Mouse (Mus musculus): Measurements from ENCODE around the gene Hexb. TPM values are rescaled to one million over a fixed set of nuclear protein-coding genes. Genes with fewer than 3 reads are reported as not detected.
"Not testable (repeated sequence)": the region's sequence is repeated elsewhere in the genome, so short reads cannot be mapped to it uniquely, and the experiment has no call there.

The Hexb gene
- polyA plus RNA-seq, 2 experiments from 2014 or later, result 65.3 to 71.7 TPM

DNA sequence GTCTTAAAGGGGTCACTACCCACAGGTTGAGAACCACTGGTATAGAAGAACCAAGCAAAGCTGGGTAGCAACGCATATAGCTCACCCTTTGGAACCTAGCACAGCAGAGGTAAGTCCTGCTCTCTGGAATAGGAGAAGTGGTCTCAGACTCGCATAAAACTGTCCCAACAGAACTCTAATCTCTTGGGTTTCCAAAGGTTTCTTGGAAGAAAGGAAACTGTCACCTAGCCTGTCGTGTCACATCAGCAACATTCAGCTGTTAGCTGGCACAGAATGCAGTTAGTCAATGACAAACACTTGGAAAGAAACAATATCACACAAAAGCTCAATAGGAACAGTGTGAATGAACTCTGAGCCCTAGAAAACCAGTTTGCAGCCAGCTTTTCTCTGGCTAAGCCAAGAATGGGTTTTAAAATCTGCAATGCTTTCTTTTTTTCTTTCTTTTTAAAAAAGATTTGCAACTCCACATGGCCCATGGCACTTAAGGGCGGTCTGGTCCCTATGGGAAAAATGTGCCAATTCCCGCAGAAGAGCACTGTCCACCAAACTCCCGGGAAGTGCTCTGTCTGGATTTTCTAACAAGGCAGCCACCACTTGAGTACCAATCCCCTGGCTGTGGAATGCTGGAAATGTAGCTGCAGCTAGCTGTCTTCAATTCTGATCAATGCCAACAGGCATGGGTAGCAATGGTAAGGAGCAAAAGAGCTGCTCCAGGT, 17.9 kb downstream of the Hexb start:
- ATAC-seq, result no peak

DNA sequence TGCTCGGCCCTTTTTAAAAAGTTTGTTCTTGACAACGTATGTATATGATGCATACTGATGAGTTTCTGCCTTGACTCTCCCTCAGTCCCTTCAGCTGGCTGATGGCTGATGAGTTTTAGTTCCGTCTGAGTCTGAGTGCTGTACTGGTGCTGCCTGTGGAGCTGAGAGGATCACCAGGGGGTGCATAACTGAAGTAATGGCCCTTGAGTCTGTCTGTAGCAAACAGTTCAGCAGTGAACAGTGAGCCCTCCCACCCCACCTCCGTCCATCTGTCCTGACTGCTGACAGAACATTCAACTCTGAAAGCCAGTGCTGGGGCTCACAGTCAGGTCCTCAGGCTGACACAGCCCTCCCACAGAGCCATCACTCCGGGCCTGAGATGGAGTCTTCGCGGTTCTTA, 19.2 kb downstream of the Hexb start:
- no peak for ATAC-seq

DNA sequence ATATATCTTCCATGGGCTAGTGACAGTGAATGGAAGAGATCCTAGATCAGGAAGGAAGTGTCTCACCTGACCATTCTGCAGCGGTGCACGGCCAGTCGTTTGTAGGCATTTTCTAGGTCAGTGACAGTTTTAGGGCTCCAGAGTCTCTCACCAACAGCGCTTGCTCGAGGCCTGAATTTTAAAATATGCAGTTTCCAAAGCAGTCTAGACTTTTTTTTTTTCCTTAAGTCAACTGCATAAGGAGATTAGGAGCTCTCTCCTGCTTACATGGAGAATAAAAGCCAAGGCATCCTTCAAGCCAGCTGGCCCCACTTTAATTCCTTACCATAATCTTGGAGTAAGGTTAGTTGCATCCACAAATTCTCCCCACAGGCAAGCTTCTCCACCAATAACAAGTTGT, 21.4 kb downstream of the Hexb start:
- no peak for ATAC-seq

DNA sequence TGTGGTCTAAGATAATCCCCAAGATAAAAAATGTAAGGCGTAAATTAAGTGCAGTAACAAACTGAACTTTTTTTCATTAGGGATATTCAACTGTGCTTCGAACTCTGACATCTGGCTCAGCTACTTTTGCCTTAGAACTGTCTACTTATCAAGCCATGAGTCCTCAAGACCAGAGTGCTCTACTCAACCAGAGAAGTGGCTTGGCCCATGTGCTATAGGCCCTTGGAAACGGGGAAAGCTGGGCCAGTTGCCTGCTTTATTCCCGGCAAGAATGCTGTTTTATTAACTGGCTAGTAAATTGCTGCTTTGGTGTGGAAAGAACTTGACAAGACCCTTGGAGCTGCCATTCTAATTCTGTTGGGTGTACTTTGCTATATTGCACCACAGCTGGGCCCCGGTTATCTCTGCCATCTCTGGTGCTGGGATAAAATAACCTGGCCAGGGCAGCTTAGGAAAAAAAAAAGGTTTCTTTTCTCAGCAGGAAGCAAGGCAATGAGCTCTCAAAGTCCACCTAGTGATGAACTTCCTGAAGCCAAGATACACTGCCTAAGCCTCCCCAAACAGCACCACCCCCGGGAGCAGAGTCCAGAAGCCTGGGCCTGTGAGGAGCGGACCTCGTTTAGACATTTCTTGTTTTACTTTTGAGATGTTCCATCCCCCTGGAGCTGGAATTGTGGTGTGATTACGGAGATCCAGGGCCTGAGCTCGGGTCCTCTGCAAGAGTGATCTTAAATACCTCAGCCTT, 22.5 kb downstream of the Hexb start:
- ATAC-seq, result no peak

DNA sequence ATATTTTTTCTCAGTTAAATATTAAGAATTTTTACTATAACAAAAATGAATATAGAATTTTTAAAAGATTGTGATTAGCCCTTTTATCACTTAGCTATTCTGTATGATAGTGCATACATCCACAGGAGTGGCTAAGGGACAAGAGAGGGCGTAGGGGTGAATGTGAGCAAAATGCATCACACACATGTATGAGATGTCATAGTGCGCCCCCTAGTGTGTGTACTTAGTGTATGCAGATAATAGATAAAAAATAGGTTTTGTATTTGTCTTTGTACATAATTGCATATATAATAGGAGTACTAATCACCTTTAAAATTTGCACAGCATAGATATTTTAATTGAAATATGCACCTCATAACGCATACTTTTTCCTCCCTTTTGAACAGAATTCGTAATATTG, 52.3 kb downstream of the Hexb start:
- ATAC-seq, result peak; percentile 92

DNA sequence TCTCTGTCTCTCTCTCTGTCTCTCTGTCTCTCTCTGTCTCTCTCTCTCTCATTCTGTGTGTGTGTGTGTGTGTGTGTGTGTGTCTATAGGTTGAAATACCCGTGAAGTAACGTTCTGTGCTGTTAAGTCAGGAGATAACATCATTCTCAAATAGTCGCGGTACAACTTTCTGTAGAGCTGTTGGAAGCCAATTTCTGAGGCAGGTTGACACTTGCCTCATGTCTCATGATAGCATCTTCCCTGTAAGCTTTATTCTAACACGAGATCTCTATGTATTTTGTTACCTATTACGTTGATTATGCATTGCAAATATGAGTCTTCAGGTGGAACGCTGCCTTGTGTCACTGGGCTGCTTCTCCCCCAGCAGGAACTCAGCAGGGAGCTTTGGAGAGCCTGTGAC, 55.8 kb downstream of the Hexb start:
- no peak for ATAC-seq

DNA sequence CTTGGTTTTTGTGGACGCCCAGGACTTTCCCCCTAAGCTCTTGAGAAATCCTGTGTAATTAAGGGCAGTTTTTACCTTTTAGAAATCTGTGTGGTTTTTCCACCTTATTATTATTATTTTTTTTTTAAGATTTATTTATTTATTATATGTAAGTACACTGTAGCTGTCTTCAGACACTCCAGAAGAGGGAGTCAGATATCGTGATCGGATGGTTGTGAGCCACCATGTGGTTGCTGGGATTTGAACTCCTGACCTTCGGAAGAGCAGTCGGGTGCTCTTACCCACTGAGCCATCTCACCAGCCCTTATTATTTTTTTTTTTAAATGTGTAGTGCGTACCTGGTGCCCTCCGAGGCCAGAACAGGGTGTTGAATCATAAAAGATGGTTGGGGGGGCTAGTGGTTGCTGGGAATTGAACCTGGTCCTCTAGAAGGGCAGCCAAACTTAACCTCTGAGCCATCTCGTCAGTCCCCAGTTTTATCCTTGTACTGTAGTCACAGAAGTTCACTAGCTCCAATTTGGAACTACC, 59.7 kb downstream of the Hexb start:
- not testable (repeated sequence) for ATAC-seq

DNA sequence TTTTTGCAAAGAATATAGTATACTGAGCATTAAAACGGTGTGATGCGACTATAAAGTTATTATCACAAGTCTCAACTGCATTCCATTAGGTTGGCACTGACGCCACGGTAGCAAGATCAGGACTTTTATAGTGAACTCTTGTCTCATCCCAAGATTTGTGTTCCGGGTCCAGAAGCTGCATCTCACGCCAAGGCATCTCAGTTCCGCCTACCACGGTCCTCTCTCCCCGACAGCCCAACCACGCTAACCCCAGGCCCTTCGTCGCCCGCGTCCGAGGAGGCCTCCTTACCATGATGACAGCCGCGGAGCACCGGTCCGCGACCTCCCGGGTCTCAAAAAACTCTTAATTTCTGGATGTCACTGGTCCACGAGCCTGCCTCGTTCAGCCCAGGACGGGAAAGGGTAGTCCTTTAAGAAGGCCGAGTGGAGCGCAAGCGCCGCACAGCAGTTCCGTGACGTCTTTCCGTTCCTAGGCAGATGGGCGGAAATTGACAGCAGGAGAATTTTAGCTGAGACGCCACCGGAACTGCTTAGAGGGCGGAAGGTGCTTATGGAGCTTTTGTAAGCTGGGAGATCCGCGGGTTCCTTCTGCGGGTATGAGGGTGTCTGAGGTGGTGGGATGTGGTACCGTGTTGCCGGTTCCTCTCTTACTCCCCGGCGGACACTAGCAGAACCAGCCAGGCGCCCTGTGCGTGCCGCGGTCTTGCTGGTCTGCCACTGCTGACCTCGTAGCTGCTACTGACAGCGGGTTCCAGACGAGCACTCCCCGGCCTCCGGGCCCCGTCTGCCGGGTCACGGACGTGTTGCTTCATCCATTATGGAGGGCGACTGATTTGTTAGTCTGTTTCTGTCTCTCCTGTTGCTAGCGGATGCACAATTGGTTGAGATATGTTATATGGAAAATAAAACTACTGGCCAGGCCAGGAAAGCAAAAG, 60.4 kb downstream of the Hexb start, which contains the start of the genes Gfm2 and Nsa2:
Gene Gfm2 (plus strand): TSS at position 472 of the 935 bp plus-strand sequence.
Gene Nsa2 (minus strand): TSS at position 472 of the 935 bp plus-strand sequence.
- peak; percentile 99 for ATAC-seq

DNA sequence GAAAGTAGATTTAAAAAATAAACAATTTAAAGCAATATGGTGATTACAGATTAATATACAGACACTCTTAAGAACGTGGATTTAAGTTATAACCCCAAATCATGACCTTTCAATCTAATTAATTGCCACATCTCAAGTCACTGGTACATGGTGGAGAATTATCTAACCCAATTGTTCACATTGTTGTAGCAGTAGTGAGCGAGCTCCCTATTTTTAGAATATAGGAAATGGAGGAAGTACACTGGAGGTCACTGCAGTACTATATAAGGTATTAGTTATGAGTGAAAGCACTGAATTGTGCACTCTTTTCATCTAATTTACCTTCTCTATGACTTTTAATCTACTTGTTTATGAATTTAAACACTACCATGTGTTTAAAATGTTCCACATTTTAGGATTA, 67.7 kb downstream of the Hexb start:
- ATAC-seq, result not testable (repeated sequence)

DNA sequence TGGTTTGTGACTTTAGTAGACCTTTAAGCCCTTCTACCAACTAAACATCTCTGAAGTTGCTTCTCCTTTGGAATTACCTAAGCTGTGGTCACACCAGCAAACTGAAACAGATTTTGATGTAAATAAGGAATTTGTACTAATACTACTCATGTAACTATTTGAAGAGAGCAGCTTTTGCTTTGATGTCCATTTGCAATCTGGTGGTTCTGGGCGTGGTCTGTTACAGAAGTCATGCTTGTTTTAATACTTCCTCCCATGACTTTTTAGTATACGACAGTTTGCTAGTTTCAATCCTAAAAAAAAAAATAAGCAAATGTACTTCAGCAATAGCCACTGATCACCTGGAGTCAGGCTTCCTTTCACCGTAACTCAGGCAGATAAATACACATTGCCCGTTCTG, 68.5 kb downstream of the Hexb start:
- ATAC-seq, result not testable (repeated sequence)

Other genes starting within 250 kb of the Hexb start
- not detected for gene 1700029F12Rik, start 164.0 kb downstream of the Hexb start, polyA plus RNA-seq (2017; shearing (Covaris generic))
- under 1 TPM; 0.66 to 0.69 TPM for gene Fam169a, start 131.1 kb downstream of the Hexb start, polyA plus RNA-seq (2017; shearing (Covaris generic))
- gene Gm6169, start 99.1 kb downstream of the Hexb start, polyA plus RNA-seq (2017; shearing (Covaris generic)), result 1 to 10 TPM; 5.9 to 6.9 TPM
- 10 to 100 TPM; 42.8 to 62.9 TPM for gene Gfm2, start 60.4 kb downstream of the Hexb start, polyA plus RNA-seq (2017; shearing (Covaris generic))
- gene Nsa2, start 60.4 kb downstream of the Hexb start, polyA plus RNA-seq (2017; shearing (Covaris generic)), result 100 to 1,000 TPM; 122 to 154 TPM
- gene Enc1, start 42.7 kb upstream of the Hexb start, polyA plus RNA-seq (2017; shearing (Covaris generic)), result 1 to 10 TPM; 2.8 to 3.5 TPM

Data from CD4-positive, CD25-positive, alpha-beta regulatory T cell, adult 4 months (primary cell).